Mouse (Mus musculus): ENCODE results near the gene C1s2. TPM values are rescaled to one million over a fixed set of nuclear protein-coding genes. Genes with fewer than 3 reads are reported as not detected.

Gene C1s2
- polyA plus RNA-seq, 1 experiment, result not detected

- TF ChIP-seq GATA1 (IDR thresholded peaks at IDR 0.05; ENCODE audit: low read length), result no peak
Observed at GRCm38 (mm10) chr6:124661156-124661806, 25.4 kb upstream of the C1s2 start.

- no peak for TF ChIP-seq GATA1 (IDR thresholded peaks at IDR 0.05; ENCODE audit: low read length)
Observed at GRCm38 (mm10) chr6:124658067-124658466, 22.2 kb upstream of the C1s2 start.

GRCm38 (mm10) chr6:124655893-124656292, 20.0 kb upstream of the C1s2 start:
- no peak for TF ChIP-seq GATA1 (IDR thresholded peaks at IDR 0.05; ENCODE audit: low read length)

- TF ChIP-seq GATA1 (IDR thresholded peaks at IDR 0.05; ENCODE audit: low read length), result no peak
Observed at GRCm38 (mm10) chr6:124646394-124646793, 10.5 kb upstream of the C1s2 start.

GRCm38 (mm10) chr6:124640997-124641396, 5.1 kb upstream of the C1s2 start:
- TF ChIP-seq GATA1 (IDR thresholded peaks at IDR 0.05; ENCODE audit: low read length), result no peak

- no peak for TF ChIP-seq GATA1 (IDR thresholded peaks at IDR 0.05; ENCODE audit: low read length)
Observed at GRCm38 (mm10) chr6:124640041-124640440, 4.2 kb upstream of the C1s2 start.

- no peak for TF ChIP-seq GATA1 (IDR thresholded peaks at IDR 0.05; ENCODE audit: low read length)
Observed at GRCm38 (mm10) chr6:124630763-124631162, 5.1 kb downstream of the C1s2 start.

- TF ChIP-seq GATA1 (IDR thresholded peaks at IDR 0.05; ENCODE audit: low read length), result no peak
Observed at GRCm38 (mm10) chr6:124625612-124626011, 10.3 kb downstream of the C1s2 start.

GRCm38 (mm10) chr6:124602031-124602430, 33.9 kb downstream of the C1s2 start:
- no peak for TF ChIP-seq GATA1 (IDR thresholded peaks at IDR 0.05; ENCODE audit: low read length)

GRCm38 (mm10) chr6:124593121-124593520, 42.8 kb downstream of the C1s2 start:
- TF ChIP-seq GATA1 (IDR thresholded peaks at IDR 0.05; ENCODE audit: low read length), result no peak

GRCm38 (mm10) chr6:124592186-124592700, 43.6 kb downstream of the C1s2 start:
- no peak for TF ChIP-seq GATA1 (IDR thresholded peaks at IDR 0.05; ENCODE audit: low read length)

- TF ChIP-seq GATA1 (IDR thresholded peaks at IDR 0.05; ENCODE audit: low read length), result no peak
Observed at GRCm38 (mm10) chr6:124588771-124589170, 47.1 kb downstream of the C1s2 start.

- TF ChIP-seq GATA1 (IDR thresholded peaks at IDR 0.05; ENCODE audit: low read length), result no peak
Observed at GRCm38 (mm10) chr6:124586266-124586665, 49.6 kb downstream of the C1s2 start.

- TF ChIP-seq GATA1 (IDR thresholded peaks at IDR 0.05; ENCODE audit: low read length), result no peak
Observed at GRCm38 (mm10) chr6:124585761-124586160, 50.1 kb downstream of the C1s2 start.

- TF ChIP-seq GATA1 (IDR thresholded peaks at IDR 0.05; ENCODE audit: low read length), result no peak
Observed at GRCm38 (mm10) chr6:124584935-124585334, 51.0 kb downstream of the C1s2 start.

GRCm38 (mm10) chr6:124582231-124582630, 53.7 kb downstream of the C1s2 start:
- no peak for TF ChIP-seq GATA1 (IDR thresholded peaks at IDR 0.05; ENCODE audit: low read length)

Other genes with a start within 250 kb of the C1s2 start
- gene Pex5, start 221.0 kb downstream of the C1s2 start, polyA plus RNA-seq (2012), result 19.7 and 31.2 TPM in 2 replicates
- gene Clstn3, start 171.3 kb downstream of the C1s2 start, polyA plus RNA-seq (2012), result 49.1 and 65.4 TPM in 2 replicates
- not detected in 2 replicates for gene C1rl, start 143.0 kb downstream of the C1s2 start, polyA plus RNA-seq (2012)
- gene C1ra, start 123.7 kb downstream of the C1s2 start, polyA plus RNA-seq (2012), result not detected in 2 replicates
- gene C1s1, start 93.7 kb downstream of the C1s2 start, polyA plus RNA-seq (2012), result not detected in 2 replicates
- not detected in 2 replicates for gene C1rb, start 65.8 kb downstream of the C1s2 start, polyA plus RNA-seq (2012)
- gene Lpcat3, start 26.9 kb upstream of the C1s2 start, polyA plus RNA-seq (2012), result 144 and 152 TPM in 2 replicates
- 252 and 358 TPM in 2 replicates for gene Emg1, start 76.1 kb upstream of the C1s2 start, polyA plus RNA-seq (2012)
- 491 and 631 TPM in 2 replicates for gene Phb2, start 76.3 kb upstream of the C1s2 start, polyA plus RNA-seq (2012)
- 25.0 and 55.5 TPM in 2 replicates for gene Ptpn6, start 102.6 kb upstream of the C1s2 start, polyA plus RNA-seq (2012)
- 18.3 and 24.3 TPM in 2 replicates for gene Grcc10, start 105.3 kb upstream of the C1s2 start, polyA plus RNA-seq (2012)
- 1.7 and 2.3 TPM in 2 replicates for gene Gm45234, start 119.9 kb upstream of the C1s2 start, polyA plus RNA-seq (2012)
- gene Atn1, start 120.4 kb upstream of the C1s2 start, polyA plus RNA-seq (2012), result 58.0 and 62.7 TPM in 2 replicates
- not detected in 2 replicates for gene Eno2, start 133.6 kb upstream of the C1s2 start, polyA plus RNA-seq (2012)
- not detected in 2 replicates for gene Lrrc23, start 143.6 kb upstream of the C1s2 start, polyA plus RNA-seq (2012)
- gene Spsb2, start 172.6 kb upstream of the C1s2 start, polyA plus RNA-seq (2012), result 10.8 and 11.7 TPM in 2 replicates
- 388 and 516 TPM in 2 replicates for gene Tpi1, start 178.2 kb upstream of the C1s2 start, polyA plus RNA-seq (2012)
- 54.8 and 73.3 TPM in 2 replicates for gene Usp5, start 193.4 kb upstream of the C1s2 start, polyA plus RNA-seq (2012)
- gene Cdca3, start 193.5 kb upstream of the C1s2 start, polyA plus RNA-seq (2012), result 64.7 and 82.9 TPM in 2 replicates
- not detected in 2 replicates for gene Gnb3, start 204.2 kb upstream of the C1s2 start, polyA plus RNA-seq (2012)
- not detected in 2 replicates for gene P3h3, start 221.7 kb upstream of the C1s2 start, polyA plus RNA-seq (2012)
- not detected in 2 replicates for gene Gpr162, start 227.9 kb upstream of the C1s2 start, polyA plus RNA-seq (2012)